Mouse (Mus musculus) natural killer cell, adult 2 months (primary cell): ENCODE measurements around the gene Nans.

Source experiments
- DNase-seq, 2 experiments: peaks; one replicate each; pipeline ENCODE4 v3.0.0; 2022; ENCODE audit warnings: low spot score in 2 of 2

The Nans gene

GRCm38 (mm10) chr4:46485696-46486417, 3.2 kb upstream of the Nans start:
- DNase-seq, result peak; percentile 84 to 85

DNA sequence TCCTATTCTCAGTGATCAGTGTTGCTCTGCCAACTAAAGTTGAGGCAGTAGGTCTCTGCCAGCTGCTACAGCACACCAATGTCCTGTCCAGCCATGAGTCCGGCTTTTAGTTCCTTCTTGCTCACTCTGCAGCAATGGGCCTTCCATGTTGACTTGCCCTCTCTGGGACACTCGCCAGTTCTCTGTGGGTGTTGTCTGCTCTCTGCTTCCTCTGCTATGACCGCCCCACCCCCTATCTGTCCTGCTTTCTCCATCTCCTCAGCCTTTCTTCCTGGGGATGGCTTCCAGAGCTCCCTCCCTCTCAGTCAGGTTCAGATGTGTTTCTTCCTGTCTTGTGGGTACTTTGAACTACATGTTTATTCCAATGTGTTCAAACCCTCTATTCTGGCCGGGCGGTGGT, 1.7 kb upstream of the Nans start:
- DNase-seq, result no peak

- no peak for DNase-seq
Observed at GRCm38 (mm10) chr4:46493071-46493470, 4.0 kb downstream of the Nans start.

DNA sequence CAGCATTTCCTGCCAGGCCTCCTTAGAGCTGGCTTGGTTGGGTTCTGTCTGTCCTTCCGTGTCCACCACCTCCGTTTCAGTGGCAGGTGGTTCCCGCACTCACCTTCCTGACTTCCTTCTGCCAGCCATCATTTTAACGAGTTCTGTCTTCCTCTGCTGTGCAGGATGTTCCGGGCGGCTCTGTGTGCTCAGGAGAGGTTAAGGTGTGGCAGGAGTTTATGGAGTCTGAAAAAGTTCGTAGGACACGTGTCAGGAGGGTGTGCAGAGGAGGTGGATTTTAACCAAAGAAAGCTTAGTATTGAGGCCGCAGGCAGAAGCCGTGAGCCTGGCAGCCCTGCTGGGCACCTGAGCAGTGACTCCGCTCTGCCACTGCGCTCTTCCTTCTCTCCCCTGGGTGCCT, 6.5 kb downstream of the Nans start:
- DNase-seq, result no peak

GRCm38 (mm10) chr4:46497286-46497892, 8.3 kb downstream of the Nans start:
- DNase-seq, result peak; percentile 66 to 83

DNA sequence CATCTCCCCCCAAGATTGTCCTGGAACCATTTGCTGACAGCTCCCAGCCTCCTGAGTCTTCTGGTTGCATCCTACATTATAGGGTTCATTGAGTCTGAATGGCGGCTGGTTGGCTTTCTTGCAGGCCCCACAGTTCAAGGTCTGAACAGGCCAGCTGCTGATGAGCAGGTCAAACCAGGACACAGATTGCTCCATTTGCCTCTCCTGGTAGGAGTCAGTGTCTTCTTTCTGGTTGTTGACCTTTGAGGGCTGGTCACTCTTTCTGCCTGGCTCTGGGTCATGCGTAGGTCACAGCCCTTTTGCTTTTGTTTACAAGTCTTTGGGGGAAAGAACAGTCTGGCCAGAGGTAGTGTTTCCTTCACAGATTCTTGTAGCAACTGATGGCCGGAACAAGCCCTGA, 9.5 kb downstream of the Nans start:
- no peak for DNase-seq

DNA sequence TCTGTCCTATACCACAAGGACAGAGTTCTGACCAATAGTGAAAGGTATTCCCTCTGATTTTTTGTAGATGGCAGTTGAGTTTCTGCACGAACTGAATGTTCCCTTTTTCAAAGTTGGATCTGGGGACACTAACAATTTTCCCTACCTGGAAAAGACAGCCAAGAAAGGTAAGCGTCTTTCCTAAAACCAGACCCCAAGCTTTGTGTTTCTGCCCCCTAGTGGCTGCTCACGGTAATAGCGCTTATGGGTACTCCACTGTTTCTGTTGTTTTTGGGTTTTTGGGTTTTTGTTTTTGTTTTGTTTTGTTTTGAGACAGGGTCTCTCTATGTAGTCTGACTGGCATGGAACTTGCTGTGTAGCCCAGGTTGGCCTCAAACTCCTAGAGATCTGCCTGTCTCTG, 9.9 kb downstream of the Nans start:
- DNase-seq, result peak; percentile 32 to 54

GRCm38 (mm10) chr4:46502606-46503502, 13.8 kb downstream of the Nans start:
- DNase-seq, result no peak

DNA sequence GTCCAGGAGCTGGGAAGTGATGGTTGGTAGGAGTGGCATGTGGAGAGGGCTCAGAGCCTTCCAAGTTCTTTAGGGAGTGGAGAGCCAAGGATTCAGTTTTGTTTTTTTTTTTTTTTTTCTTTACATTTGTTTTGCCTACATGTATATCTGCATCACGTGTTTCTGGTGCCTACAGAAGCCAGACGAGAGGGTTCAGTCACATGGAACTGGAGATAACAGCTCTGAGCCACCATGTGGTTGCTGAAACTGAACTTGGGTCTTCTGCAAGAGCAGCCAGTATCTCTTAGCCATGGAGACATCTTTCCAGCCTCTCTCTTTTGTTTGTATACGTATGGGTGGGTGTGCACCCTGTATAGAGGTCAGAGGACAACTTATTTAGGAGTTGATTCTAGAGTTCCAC, 14.8 kb downstream of the Nans start:
- DNase-seq, result no peak

- DNase-seq, result no peak
Observed at GRCm38 (mm10) chr4:46505361-46506057, 16.5 kb downstream of the Nans start.

DNA sequence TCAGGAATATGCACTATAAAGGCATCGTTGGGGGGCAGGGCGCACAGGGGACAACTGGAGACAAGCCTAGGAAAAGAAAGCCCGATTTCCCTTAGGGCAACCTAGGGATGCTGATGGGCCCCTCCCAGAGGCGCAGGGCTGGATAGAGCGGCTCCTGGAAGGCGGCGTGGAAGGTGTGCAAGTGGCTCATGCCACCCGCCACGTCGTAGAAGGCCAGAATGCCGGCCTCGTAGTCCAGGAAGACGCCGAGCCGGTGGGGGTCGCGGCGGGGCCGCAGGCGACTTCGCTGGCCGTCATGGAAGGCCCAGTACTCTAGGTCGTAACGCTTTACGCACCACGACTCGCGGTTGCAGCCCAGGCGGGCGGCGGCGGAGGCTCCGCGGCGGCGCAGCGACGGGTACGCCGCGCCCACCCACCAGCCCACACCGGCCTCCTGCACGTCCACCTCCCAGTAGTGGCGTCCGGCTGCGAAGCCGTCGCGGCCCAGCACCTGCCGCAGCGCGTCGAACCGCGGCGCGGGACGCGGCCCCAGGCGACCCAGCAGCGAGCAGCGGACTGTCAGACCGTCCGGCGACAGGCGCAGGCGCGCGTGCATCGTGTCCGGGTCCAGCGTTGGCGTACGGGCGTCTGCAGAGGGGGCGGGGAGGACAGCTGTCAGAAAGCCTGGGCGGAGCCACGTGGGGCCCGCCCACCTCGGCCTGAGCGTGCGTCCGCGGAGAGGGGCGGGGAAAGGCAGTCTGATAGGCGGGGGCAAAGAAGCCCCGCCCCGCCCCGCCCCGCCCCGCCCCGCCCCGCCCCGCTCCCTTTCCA, 18.0 kb downstream of the Nans start:
- peak; percentile 94 for DNase-seq

DNA sequence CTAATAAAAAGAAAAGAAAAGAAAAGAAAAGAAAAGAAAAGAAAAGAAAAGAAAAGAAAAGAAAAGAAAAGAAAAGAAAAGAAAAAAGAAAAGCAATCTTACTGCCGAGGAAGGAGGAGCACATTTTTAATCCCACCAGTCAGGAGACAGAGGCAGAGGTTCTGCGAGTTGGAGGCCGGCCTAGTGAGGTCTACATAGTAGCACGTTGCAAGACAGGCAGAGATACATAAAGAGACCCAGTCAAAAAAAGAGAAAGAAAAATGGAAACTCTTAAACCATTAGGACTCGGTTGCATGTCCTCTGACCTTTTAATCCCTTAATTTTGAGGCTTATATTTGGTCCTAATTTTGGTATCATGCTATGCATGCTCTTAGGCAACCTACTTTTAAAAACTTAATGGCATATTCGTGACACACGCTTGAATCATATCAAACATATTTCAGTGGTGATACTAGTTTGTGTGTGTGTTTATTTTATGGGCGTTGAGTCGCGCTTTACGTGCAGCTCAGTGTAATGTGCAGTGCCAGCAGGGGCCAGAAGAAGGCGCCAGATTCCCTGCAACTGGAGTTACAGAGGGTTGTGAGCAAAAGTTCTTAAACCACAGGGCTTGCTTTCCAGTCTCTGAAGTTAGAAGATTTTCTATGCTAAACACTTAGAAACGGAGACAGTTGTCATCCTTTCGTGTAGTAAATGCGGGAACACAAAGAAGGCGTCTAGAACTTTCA, 18.9 kb downstream of the Nans start:
- DNase-seq, result peak; percentile 84 to 87

GRCm38 (mm10) chr4:46520491-46520890, 31.4 kb downstream of the Nans start:
- no peak for DNase-seq

- no peak for DNase-seq
Observed at GRCm38 (mm10) chr4:46521457-46521856, 32.4 kb downstream of the Nans start.

DNA sequence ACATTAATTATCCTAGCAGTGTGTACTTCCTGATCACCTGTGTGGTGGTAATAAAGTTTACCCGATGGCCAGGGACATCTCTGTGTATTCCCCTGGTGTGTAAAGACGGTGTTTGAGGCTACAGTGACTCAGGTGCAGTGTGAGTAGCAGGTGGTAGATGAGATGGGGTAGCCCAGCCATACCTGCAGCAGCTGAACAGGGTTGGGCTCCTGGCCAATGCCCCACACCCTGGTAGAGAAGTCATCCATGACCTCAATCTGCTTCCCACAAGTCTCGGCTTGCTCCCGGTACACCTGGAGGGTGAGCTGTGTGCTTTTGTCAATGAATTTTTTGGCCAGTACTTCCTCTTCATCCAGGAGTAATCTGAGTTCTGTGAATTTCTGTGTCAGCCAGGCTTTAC, 34.3 kb downstream of the Nans start:
- DNase-seq, result no peak

GRCm38 (mm10) chr4:46526226-46526625, 37.2 kb downstream of the Nans start:
- DNase-seq, result peak in 1 of 2 experiments; percentile 64

DNA sequence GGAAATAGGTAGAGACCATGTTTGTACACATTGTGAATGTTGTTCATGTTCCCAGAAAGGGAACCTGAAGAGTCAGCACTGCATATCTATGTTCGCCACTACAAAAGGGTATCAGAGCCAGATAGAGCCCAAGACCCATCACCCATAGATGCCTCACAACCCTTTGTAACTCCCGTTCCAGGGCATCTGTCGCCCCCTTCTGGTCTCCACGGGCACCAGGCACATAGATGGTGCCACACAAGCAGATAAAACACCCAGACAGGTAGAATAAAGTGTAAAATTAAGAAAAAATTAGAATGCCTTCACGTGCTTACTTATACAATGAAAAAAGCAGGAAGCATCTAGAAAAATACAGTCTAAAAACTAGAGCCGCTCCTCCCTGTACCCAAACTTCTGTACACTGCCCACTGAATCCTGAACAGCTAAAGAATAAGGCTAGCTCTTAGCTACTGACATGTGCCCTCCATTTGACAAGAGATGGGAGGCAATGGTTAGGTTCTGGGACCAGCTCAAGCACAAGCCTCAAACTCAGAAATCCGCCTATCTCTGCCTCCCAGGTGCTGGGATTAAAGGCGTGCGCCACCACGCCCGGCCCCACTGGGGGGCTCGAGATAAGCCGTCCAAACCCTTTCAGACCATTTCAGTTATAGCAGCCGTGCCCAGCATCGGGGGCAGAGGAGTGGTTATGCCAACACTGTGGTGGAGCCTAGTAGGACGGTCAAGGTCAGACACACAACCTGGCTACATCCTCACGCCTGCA, 37.9 kb downstream of the Nans start:
- no peak for DNase-seq

GRCm38 (mm10) chr4:46527558-46527926, 38.5 kb downstream of the Nans start:
- peak in 1 of 2 experiments; percentile 12 for DNase-seq

DNA sequence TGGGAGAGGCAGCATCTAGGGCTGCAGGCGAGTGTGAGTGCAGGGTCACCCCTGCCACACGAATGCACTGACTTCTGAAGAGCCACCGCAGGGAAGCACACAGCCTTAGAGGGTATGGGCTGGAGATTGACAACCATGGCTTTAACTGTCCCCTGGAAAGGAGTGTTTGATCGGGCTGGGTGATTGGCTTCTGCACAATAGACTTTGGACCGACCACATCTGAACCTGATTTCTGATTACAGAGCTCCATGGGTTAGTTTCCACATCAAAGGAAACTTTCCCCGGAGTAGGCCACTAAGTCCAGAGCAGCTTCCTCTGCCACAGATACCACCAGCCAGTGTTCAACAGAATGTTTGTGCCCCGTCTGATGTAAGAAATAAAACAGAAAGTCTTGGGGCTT, 40.7 kb downstream of the Nans start:
- DNase-seq, result no peak

DNA sequence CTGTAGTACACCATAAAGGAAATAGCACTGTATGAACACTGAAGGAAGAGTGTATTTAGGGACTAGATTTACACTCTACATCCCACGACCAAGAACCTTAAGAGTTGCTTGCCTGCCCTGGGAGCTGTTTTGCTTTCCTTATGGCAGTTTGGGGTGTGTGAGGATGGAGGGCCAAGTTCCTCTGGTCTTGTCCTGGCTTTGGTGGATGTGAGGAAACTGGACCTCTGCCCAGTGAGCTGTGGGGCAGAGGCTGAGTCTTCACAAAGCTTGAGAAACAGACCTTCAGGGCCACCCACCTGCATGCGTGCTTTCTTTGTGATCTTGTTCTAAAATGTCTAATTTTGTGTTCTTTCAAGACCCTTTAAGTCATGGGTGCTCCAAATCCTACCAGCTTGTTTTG, 43.5 kb downstream of the Nans start:
- no peak for DNase-seq
